Mouse (Mus musculus): ENCODE measurements around the gene E2f6.

DNA sequence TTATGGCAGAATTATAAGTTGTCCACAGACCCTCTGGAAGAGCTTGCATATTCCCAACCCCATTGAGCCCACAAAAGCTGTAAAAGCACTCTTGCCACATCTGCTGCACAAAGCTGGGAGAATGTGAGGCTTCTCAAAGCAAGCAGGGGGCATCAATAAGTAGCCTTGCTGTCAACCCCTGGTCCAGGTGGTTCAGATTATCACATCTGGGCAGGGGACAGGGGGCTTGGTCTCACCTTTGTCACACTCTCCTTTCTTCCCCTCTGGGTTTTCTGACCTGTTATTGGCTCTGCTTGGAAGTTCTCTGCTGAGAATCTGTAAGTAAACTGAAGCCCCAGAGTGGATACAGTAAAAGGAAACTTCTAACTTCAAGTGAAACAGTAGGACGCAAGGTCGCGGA is 11.9 kb upstream of the E2f6 start:
- no peak for TF ChIP-seq POLR2A (IDR thresholded peaks at IDR 0.05; ENCODE audit: borderline replicate concordance, control insufficient read depth, low read depth, low read length)
- TF ChIP-seq CTCF (IDR thresholded peaks at IDR 0.05; ENCODE audit: control insufficient read depth, insufficient read depth, low read length) = no peak
